Mouse (Mus musculus): ENCODE measurements around the gene Faim2. TPM values are rescaled to one million over a fixed set of nuclear protein-coding genes. Genes with fewer than 3 reads are reported as not detected.

Gene Faim2
- polyA plus RNA-seq, 1 experiment from 2014 or later = 0.74 TPM

DNA sequence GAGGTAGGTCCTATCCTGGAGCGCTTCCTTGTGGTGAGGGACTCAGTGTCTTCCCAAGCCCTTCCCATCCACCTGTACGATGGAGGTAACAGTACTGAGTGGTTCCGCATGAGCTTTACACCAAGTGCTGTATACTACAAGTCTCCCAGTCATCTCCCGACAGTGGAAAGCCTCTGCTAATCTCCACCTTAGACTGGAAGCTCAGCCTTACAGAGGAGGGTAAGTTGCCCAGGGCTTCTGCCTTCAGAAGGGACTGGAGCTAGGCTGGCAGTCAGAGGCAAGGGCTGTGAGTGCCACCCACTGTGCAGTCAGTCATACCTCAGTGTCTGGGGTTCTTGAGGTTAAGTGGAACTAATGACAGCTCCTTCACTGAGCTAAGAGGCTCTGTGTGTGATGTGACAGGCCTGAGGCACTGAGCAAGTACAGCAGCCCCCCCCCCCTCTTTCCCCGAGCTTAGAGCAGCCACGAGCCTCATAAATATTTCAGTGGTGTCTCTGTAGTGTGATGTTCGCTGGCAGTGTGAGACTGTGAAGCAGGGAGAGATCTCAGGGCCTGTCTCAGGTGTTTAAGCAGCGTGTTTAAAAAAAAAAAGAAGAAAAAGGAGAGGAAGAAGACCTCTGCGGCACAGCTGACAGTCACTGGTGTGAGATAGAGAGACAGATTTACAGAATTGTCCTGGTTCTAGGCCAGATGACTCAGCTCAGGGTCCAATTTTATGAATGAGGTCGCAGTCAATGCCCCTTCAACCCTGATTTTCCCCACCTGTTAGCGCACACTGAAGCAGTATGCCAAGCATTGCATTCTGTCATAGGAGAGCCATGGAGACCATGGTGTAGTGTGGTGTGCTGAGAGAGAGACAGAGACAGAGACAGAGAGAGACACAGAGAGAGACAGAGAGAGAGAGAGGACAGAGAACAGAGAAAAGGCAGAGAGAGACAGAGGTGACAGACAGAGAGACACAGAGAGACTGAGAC, 9.2 kb upstream of the Faim2 start:
- H3K27ac ChIP-seq (replicated peaks) = no peak overlapping the region
- H3K4me3 ChIP-seq = no peak overlapping the region
- no peaks in the 10 kb centered on the region for H3K36me3 ChIP-seq (replicated peaks)
- no peaks in the 10 kb centered on the region for H3K9me3 ChIP-seq
- peaks cover 27% of the 10 kb centered on the region; the same call in 1 of the 2 replicates for H3K27me3 ChIP-seq (replicated peaks; ENCODE audit: low read depth, poor library complexity, severe bottlenecking)
- 59% methylated on average over 11 of the region's 11 CpGs for WGBS
- peaks cover 7% of the 10 kb centered on the region for H3K4me1 ChIP-seq
- no peak for DNase-seq (ENCODE audit: low spot score)

DNA sequence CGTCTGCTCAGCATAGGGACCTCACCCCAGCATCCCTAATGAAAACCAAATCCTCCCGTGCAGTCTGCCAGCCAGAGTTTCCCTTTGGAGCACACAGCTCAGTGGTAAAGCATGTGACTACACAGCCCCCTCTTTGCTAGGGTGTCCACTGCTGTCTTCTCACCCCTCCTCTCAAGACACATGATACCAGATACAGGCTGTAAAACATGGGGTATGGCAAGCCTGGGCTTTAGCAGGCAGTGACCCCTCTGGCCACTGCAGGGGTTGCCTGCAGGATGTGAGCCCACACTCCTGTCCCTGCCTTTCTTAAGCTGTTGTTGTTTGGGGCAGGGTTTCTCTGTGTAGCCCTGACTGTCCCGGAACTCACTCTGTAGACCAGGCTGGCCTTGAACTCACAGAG, 4.1 kb upstream of the Faim2 start:
- Histone ChIP-seq H3K36me3 (replicated peaks) (no peaks in the 10 kb centered on the region), H3K27me3 (replicated peaks; ENCODE audit: low read depth, poor library complexity, severe bottlenecking) (peaks cover 66% of the 10 kb centered on the region), H3K9me3 (no peaks in the 10 kb centered on the region), H3K4me1 (peaks cover 25% of the 10 kb centered on the region), H3K4me3 (no peak overlapping the region), H3K27ac (replicated peaks) (no peak overlapping the region)
- 54% methylated on average over 3 of the region's 3 CpGs for WGBS
- no peak for DNase-seq (ENCODE audit: low spot score)

GRCm38 (mm10) chr15:99531146-99531545, 3.2 kb upstream of the Faim2 start:
- WGBS = 39% methylated on average over 6 of the region's 6 CpGs
- Histone ChIP-seq H3K27ac (replicated peaks) (no peak overlapping the region), H3K36me3 (replicated peaks) (no peaks in the 10 kb centered on the region), H3K4me3 (no peak overlapping the region), H3K27me3 (replicated peaks; ENCODE audit: low read depth, poor library complexity, severe bottlenecking) (peaks cover 68% of the 10 kb centered on the region), H3K9me3 (no peaks in the 10 kb centered on the region), H3K4me1 (peaks cover 25% of the 10 kb centered on the region)
- DNase-seq (ENCODE audit: low spot score) = no peak

GRCm38 (mm10) chr15:99526681-99527080, 1.3 kb downstream of the Faim2 start:
- DNase-seq (ENCODE audit: low spot score) = no peak
- Histone ChIP-seq H3K27ac (replicated peaks) (no peak overlapping the region), H3K4me3 (no peak overlapping the region), H3K9me3 (no peaks in the 10 kb centered on the region), H3K36me3 (replicated peaks) (no peaks in the 10 kb centered on the region), H3K27me3 (replicated peaks; ENCODE audit: low read depth, poor library complexity, severe bottlenecking) (peaks cover 74% of the 10 kb centered on the region), H3K4me1 (peaks cover 21% of the 10 kb centered on the region)
- 60% methylated on average over 2 of the region's 2 CpGs for WGBS

DNA sequence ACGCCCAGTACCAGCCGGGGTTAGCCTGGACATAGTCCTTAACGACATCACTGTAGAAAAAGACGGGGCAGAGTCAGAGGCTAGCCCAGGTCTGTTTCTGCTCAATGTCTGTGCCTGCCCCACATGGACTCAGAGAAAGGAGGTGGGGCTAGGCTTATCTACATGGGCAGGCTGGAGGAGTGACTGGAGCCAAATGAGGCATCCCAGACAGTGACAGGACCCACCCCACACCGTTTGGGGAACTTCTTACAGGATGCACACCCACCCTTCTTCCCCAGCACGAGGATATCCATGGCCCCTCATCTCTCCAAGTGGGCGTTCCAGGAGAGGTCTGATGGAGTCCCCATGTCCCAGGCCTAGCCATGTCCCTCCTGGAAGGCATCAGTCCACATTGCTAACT, 7.7 kb downstream of the Faim2 start:
- Histone ChIP-seq H3K27me3 (replicated peaks; ENCODE audit: low read depth, poor library complexity, severe bottlenecking) (peaks cover 41% of the 10 kb centered on the region), H3K4me1 (peaks cover 5% of the 10 kb centered on the region)
- WGBS = 83% methylated on average over 7 of the region's 7 CpGs

GRCm38 (mm10) chr15:99519626-99520025, 8.3 kb downstream of the Faim2 start:
- Histone ChIP-seq H3K36me3 (replicated peaks) (no peaks in the 10 kb centered on the region), H3K27ac (replicated peaks) (no peak overlapping the region), H3K4me3 (no peak overlapping the region), H3K4me1 (peaks cover 5% of the 10 kb centered on the region), H3K9me3 (no peaks in the 10 kb centered on the region), H3K27me3 (replicated peaks; ENCODE audit: low read depth, poor library complexity, severe bottlenecking) (peaks cover 38% of the 10 kb centered on the region)
- 90% methylated on average over 9 of the region's 9 CpGs for WGBS
- DNase-seq (ENCODE audit: low spot score) = no peak

More for the DNA sequence above, 7.7 kb downstream of the Faim2 start:
- H3K27ac ChIP-seq (replicated peaks) = no peak overlapping the region
- no peak for DNase-seq (ENCODE audit: low spot score)
- no peak overlapping the region for H3K4me3 ChIP-seq
- H3K9me3 ChIP-seq = no peaks in the 10 kb centered on the region
- H3K36me3 ChIP-seq (replicated peaks) = no peaks in the 10 kb centered on the region

DNA sequence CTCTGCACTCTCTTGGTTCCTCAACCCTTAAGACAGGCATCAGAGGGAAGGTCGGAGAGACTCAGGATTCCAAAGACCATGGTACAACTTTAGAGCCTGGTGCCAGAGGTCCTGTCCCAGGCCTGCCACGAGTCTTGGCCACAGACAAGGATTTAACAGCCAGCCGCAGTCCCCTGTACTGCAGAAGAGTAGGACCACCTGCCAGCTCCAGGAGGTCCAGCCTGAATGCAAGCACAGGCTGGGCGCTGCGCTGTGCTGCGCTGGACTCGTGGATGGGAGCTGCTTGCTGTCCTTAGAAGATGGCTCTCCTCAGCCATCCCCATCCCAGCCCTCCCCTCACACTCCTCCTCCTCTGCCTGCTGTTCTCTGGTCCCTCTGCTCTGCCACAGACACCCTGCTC, 10.2 kb downstream of the Faim2 start:
- Histone ChIP-seq H3K36me3 (replicated peaks) (no peaks in the 10 kb centered on the region), H3K4me3 (no peak overlapping the region)
- 62% methylated on average over 7 of the region's 7 CpGs for WGBS

GRCm38 (mm10) chr15:99516715-99517114, 11.2 kb downstream of the Faim2 start:
- WGBS = 66% methylated on average over 8 of the region's 8 CpGs
- no peak overlapping the region for H3K4me3 ChIP-seq

More for the DNA sequence above, 10.2 kb downstream of the Faim2 start:
- Histone ChIP-seq H3K9me3 (no peaks in the 10 kb centered on the region), H3K4me1 (peaks cover 11% of the 10 kb centered on the region), H3K27ac (replicated peaks) (no peak overlapping the region), H3K27me3 (replicated peaks; ENCODE audit: low read depth, poor library complexity, severe bottlenecking) (peaks cover 38% of the 10 kb centered on the region)
- DNase-seq (ENCODE audit: low spot score) = no peak

GRCm38 (mm10) chr15:99511797-99512525, 16.0 kb downstream of the Faim2 start:
- H3K27ac ChIP-seq (replicated peaks) = no peak overlapping the region

More at GRCm38 (mm10) chr15:99516715-99517114, 11.2 kb downstream of the Faim2 start:
- Histone ChIP-seq H3K27ac (replicated peaks) (no peak overlapping the region), H3K9me3 (no peaks in the 10 kb centered on the region), H3K36me3 (replicated peaks) (no peaks in the 10 kb centered on the region), H3K4me1 (peaks cover 19% of the 10 kb centered on the region), H3K27me3 (replicated peaks; ENCODE audit: low read depth, poor library complexity, severe bottlenecking) (peaks cover 32% of the 10 kb centered on the region; the same call in 1 of the 2 replicates)
- no peak for DNase-seq (ENCODE audit: low spot score)

DNA sequence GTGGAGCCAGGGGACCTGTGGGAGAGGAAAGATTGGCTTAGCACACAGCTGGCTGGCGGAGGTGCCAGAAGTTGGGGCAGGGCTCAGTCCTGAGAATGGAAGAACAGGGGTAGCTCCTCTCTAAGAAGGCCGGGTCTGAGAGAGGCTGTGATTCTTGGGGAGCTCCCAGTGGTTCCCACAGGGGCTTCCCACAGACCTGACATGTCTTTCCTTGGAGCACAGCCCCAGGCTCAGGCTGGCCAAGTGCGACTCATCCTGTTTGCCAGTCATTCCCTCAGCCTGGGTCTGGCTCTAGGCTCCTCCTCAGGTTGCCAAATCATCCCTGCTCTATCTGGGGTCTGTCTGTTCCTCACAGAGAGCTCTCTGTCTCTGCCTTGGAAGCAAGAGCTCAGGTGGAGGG, 17.3 kb downstream of the Faim2 start:
- Histone ChIP-seq H3K27ac (replicated peaks) (no peak overlapping the region), H3K9me3 (no peaks in the 10 kb centered on the region), H3K4me1 (peaks cover 23% of the 10 kb centered on the region), H3K4me3 (no peak overlapping the region), H3K36me3 (replicated peaks) (no peaks in the 10 kb centered on the region), H3K27me3 (replicated peaks; ENCODE audit: low read depth, poor library complexity, severe bottlenecking) (peaks cover 21% of the 10 kb centered on the region)
- no peak for DNase-seq (ENCODE audit: low spot score)
- WGBS = 85% methylated on average over 3 of the region's 3 CpGs

More at GRCm38 (mm10) chr15:99511797-99512525, 16.0 kb downstream of the Faim2 start:
- DNase-seq (ENCODE audit: low spot score) = no peak
- peaks cover 14% of the 10 kb centered on the region for H3K4me1 ChIP-seq
- no peak overlapping the region for H3K4me3 ChIP-seq
- H3K36me3 ChIP-seq (replicated peaks) = no peaks in the 10 kb centered on the region
- H3K27me3 ChIP-seq (replicated peaks; ENCODE audit: low read depth, poor library complexity, severe bottlenecking) = peaks cover 22% of the 10 kb centered on the region; the same call in 1 of the 2 replicates
- WGBS = 82% methylated on average over 15 of the region's 15 CpGs
- no peaks in the 10 kb centered on the region for H3K9me3 ChIP-seq

DNA sequence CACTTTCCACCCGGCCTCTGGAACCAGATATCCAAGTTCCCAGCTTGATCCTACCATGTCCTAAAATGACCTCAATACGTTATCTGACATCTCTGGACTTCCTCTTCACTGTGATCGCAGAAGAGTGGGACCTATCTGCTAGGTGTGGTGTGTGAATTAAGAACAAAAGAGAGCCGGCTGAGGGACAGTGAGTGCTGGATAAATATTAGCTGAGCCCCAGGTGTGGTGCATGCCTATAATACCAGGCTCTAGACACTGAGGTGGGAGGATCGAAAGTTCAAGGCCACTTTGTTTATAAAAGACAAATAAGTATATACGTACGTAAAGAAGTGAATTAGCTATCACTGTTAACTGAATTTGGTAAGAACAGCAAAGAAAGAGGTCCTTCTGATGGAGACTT, 18.1 kb downstream of the Faim2 start:
- no peak overlapping the region for H3K4me3 ChIP-seq
- peaks cover 31% of the 10 kb centered on the region for H3K4me1 ChIP-seq
- H3K27ac ChIP-seq (replicated peaks) = no peak overlapping the region
- H3K36me3 ChIP-seq (replicated peaks) = no peaks in the 10 kb centered on the region
- no peaks in the 10 kb centered on the region for H3K9me3 ChIP-seq
- no peak for DNase-seq (ENCODE audit: low spot score)
- H3K27me3 ChIP-seq (replicated peaks; ENCODE audit: low read depth, poor library complexity, severe bottlenecking) = peaks cover 25% of the 10 kb centered on the region
- WGBS = 89% methylated on average over 7 of the region's 7 CpGs

GRCm38 (mm10) chr15:99505324-99506095, 22.5 kb downstream of the Faim2 start:
- Histone ChIP-seq H3K4me1 (peaks cover 56% of the 10 kb centered on the region), H3K9me3 (no peaks in the 10 kb centered on the region), H3K36me3 (replicated peaks) (no peaks in the 10 kb centered on the region), H3K4me3 (no peak overlapping the region), H3K27me3 (replicated peaks; ENCODE audit: low read depth, poor library complexity, severe bottlenecking) (peaks cover 31% of the 10 kb centered on the region), H3K27ac (replicated peaks) (no peak overlapping the region; the same call in 1 of the 2 replicates)
- no peak for DNase-seq (ENCODE audit: low spot score)
- 76% methylated on average over 15 of the region's 15 CpGs for WGBS
